Mouse (Mus musculus) heart, embryonic 12.5 days (tissue): ENCODE data around the gene Siah3. TPM values are rescaled to one million over a fixed set of nuclear protein-coding genes. Genes with fewer than 3 reads are reported as not detected.

ENCODE experiments used
- ATAC-seq: fragments of 200-750 bp; cut with Nextera tagmentation; 2 replicates; pipeline ENCODE4 v1.8.0; 2017; ENCODE audit warnings: moderate TSS enrichment, moderate library complexity; ENCODE audit not compliant: insufficient number of reproducible peaks, low FRiP score
- H3K27ac ChIP-seq: fragments of 300-500 bp; sonication (generic); 2 replicates; pipeline ENCODE4 v1.5.1; 2016; ENCODE audit warnings: mild to moderate bottlenecking, moderate library complexity; ENCODE audit not compliant: poor library complexity, severe bottlenecking
- H3K27me3 ChIP-seq: fragments of 300-500 bp; sonication (generic); replicated peaks from 2 replicates; pipeline ENCODE4 v1.6.1; 2016; ENCODE audit warnings: mild to moderate bottlenecking, moderate library complexity
- H3K36me3 ChIP-seq: fragments of 300-500 bp; sonication (generic); 2 replicates; pipeline ENCODE4 v1.6.1; 2016; ENCODE audit warnings: mild to moderate bottlenecking, moderate library complexity
- H3K4me1 ChIP-seq: fragments of 300-500 bp; sonication (generic); replicated peaks from 2 replicates; pipeline ENCODE4 v1.6.1; 2016; ENCODE audit warnings: mild to moderate bottlenecking
- H3K4me2 ChIP-seq: fragments of 300-500 bp; sonication (generic); 2 replicates; pipeline ENCODE4 v1.6.1; 2016; ENCODE audit warnings: mild to moderate bottlenecking, moderate library complexity
- H3K4me3 ChIP-seq: fragments of 300-500 bp; sonication (generic); 2 replicates; pipeline ENCODE4 v1.5.1; 2016; ENCODE audit warnings: mild to moderate bottlenecking
- H3K9ac ChIP-seq: fragments of 300-500 bp; sonication (generic); 2 replicates; pipeline ENCODE4 v1.6.1; 2016; ENCODE audit warnings: mild to moderate bottlenecking, moderate library complexity
- H3K9me3 ChIP-seq: fragments of 300-500 bp; sonication (generic); replicated peaks from 2 replicates; pipeline ENCODE4 v1.6.1; 2016; ENCODE audit warnings: mild to moderate bottlenecking, moderate library complexity
- WGBS: fragments of 180-500 bp; shearing (Covaris S2); methylation state at CpG from one replicate; pipeline ENCODE4 v1.1.7; 2016; 5-methylcytosine and 5-hydroxymethylcytosine counted together
- polyA plus RNA-seq: library from polyadenylated mRNA; unstranded; fragments of >200 nt; fragmentation: Nextera tagmentation; extraction: Ambion mirVana; gene quantifications from 2 replicates; pipeline ENCODE4 v1.2.1, GENCODE M21; 2016

Gene Siah3
- polyA plus RNA-seq, 1 experiment from 2014 or later = not detected

DNA sequence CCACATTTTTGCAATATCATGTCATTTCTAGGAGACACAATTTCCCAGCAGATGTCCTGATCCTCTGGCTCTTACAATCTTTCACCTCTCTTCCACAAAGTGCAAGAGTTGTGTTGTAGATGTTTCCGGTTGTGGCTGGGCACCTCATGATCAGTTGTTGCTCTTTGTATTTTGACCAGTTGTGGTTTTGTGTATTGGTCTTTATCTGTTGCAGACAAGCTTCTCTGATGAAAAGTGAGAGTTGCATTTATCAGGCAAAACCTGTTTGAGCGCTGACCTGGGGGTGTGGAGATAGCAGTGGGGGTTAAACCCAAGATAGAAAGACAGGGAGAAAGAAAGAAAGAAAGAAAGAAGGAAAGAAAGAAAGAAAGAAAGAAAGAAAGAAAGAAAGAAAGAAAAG is 68.9 kb downstream of the Siah3 start:
- H3K9ac ChIP-seq = no peak overlapping the region
- H3K4me1 ChIP-seq = peaks cover 12% of the 10 kb centered on the region; the same call in 1 of the 2 replicates
- H3K4me3 ChIP-seq = no peak overlapping the region
- H3K4me2 ChIP-seq = no peak overlapping the region
- no peak; the same call in 1 of the 2 replicates for ATAC-seq
- no peaks in the 10 kb centered on the region for H3K9me3 ChIP-seq
- H3K27ac ChIP-seq = no peak overlapping the region
- H3K27me3 ChIP-seq = 0 out of 2 replicates have a peak, but pooled peaks cover 10% of the 10 kb centered on the region
- no peaks in the 10 kb centered on the region for H3K36me3 ChIP-seq
- WGBS = 68% methylated on average over 2 of the region's 2 CpGs

DNA sequence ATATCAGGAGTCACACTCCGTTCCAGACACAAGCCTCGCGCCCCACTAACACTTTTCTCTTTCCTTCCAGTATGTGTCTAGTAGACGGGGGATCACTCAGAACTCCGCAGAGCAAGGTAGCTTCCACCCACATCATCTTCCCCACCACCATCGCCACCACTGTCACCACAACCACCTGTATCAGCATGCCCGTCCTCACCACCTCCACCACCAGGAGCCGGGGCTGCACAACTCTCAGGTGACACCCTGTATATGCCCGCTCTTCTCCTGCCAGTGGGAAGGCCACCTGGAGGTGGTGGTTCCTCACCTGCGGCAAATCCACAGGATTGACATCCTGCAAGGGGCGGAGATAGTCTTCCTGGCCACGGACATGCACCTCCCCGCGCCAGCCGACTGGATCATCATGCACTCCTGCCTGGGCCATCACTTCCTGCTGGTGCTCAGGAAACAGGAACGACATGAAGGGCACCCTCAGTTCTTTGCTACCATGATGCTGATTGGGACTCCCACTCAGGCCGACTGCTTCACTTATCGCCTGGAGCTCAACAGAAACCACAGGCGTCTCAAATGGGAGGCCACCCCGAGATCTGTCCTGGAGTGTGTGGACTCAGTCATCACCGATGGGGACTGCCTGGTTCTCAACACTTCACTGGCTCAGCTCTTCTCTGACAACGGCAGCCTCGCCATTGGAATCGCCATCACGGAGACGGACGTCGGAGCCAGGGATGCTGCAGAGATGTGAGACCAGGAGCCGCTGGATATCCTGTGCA is 69.8 kb downstream of the Siah3 start:
- 78% methylated on average over 29 of the region's 29 CpGs for WGBS
- H3K27ac ChIP-seq = no peak overlapping the region

DNA sequence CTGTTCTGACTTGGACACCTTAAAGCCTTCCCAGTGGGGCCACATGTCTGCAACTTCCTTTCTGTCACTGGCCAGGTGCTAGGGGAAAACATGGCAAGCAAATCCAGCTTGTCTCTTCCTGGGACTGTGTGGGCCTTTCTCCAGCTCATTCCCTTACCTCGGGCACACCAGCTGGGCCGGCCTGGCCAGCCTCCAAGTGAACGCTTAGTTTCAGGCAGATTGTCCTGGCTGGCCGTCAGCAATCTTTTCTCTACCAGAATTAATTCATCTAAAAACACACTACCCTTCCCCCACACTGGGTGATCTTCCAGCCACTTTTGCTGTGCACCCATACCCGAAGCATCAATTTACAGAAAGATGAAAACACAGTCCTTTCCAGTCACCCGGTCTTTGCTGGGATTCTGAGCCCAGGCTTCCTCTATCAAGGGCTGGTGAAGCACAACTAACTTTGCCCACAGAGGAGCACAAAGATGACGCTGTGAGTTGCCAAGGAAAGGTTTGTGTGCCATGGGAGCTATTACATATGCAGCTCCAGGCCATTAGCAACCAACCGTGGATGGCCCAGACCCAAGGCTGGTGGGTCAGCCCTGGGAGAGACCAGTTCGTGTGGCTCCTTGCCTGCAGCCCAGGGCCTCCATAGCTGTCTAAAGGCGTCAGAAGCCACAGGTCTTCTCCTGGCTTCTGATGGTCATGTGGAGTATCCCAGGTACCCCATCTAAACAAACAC is 71.8 kb downstream of the Siah3 start:
- Histone ChIP-seq H3K9ac (no peak overlapping the region), H3K4me2 (no peak overlapping the region), H3K9me3 (no peaks in the 10 kb centered on the region), H3K4me3 (no peak overlapping the region), H3K4me1 (peaks cover 20% of the 10 kb centered on the region), H3K27ac (no peak overlapping the region), H3K27me3 (0 out of 2 replicates have a peak, but pooled peaks cover 10% of the 10 kb centered on the region), H3K36me3 (no peaks in the 10 kb centered on the region)
- 64% methylated on average over 10 of the region's 10 CpGs for WGBS
- no peak for ATAC-seq

More for the DNA sequence above, 69.8 kb downstream of the Siah3 start:
- Histone ChIP-seq H3K27me3 (0 out of 2 replicates have a peak, but pooled peaks cover 10% of the 10 kb centered on the region), H3K4me1 (peaks cover 9% of the 10 kb centered on the region; the same call in 1 of the 2 replicates), H3K9ac (no peak overlapping the region), H3K36me3 (no peaks in the 10 kb centered on the region), H3K4me2 (0 out of 2 replicates have a peak overlapping the region, but pooled peaks have one; percentile 17), H3K9me3 (no peaks in the 10 kb centered on the region), H3K4me3 (no peak overlapping the region)
- 0 out of 2 replicates have a peak, but pooled peaks have one; percentile 27 for ATAC-seq

DNA sequence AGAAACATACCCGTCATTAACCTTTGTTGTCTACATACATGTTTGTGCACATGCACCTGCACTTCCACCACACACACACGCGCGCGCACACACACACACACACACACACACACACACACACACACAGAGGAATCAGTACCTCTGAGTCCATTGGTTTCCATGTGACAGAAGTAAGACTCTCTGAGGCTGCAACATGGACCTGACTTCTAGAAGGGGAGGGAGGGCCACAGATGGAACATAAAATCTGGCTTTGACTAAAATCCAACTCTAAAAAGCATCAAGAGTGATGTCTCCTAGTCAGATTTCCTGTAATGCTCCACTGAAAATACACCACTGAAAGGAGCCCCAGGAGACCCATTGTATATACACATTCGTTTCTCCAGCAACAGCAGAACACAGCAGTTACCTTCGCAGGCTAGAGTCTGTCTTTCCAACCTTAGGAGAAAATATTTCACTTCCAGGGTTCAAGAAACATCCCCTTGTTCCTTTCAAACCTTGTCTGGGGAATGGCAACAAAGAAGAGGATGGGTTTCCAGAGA is 75.1 kb downstream of the Siah3 start:
- 80% methylated on average over 7 of the region's 7 CpGs for WGBS
- Histone ChIP-seq H3K4me2 (no peak overlapping the region), H3K36me3 (no peaks in the 10 kb centered on the region), H3K27ac (no peak overlapping the region), H3K4me3 (no peak overlapping the region), H3K27me3 (0 out of 2 replicates have a peak, but pooled peaks cover 5% of the 10 kb centered on the region), H3K9me3 (no peaks in the 10 kb centered on the region), H3K9ac (no peak overlapping the region), H3K4me1 (peaks cover 20% of the 10 kb centered on the region)
- ATAC-seq = no peak

DNA sequence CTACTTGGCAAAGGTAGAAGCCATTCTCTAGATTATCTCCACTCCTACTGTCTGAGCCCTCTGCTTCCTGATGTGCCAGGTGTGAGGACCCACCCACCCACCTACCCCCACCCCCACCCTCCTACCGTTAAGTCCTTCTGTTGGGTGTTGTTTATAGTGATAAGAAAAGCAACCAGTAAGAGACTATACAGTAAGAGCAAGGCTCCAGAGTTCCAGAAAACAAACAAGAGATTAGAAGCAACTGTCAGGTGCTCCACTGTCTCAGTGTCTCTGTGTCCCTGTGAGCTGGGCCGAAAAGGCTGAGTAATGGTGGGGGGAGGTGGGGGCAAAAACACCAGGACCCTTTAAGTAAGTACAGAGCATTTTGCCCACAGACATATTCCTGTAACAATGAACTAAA is 83.4 kb downstream of the Siah3 start:
- Histone ChIP-seq H3K36me3 (no peaks in the 10 kb centered on the region), H3K27ac (no peak overlapping the region), H3K4me3 (no peak overlapping the region), H3K27me3 (no peaks in the 10 kb centered on the region), H3K9ac (no peak overlapping the region), H3K4me1 (peaks cover 21% of the 10 kb centered on the region), H3K4me2 (no peak overlapping the region), H3K9me3 (no peaks in the 10 kb centered on the region)
- ATAC-seq = no peak
- 19% methylated on average over 2 of the region's 2 CpGs for WGBS

DNA sequence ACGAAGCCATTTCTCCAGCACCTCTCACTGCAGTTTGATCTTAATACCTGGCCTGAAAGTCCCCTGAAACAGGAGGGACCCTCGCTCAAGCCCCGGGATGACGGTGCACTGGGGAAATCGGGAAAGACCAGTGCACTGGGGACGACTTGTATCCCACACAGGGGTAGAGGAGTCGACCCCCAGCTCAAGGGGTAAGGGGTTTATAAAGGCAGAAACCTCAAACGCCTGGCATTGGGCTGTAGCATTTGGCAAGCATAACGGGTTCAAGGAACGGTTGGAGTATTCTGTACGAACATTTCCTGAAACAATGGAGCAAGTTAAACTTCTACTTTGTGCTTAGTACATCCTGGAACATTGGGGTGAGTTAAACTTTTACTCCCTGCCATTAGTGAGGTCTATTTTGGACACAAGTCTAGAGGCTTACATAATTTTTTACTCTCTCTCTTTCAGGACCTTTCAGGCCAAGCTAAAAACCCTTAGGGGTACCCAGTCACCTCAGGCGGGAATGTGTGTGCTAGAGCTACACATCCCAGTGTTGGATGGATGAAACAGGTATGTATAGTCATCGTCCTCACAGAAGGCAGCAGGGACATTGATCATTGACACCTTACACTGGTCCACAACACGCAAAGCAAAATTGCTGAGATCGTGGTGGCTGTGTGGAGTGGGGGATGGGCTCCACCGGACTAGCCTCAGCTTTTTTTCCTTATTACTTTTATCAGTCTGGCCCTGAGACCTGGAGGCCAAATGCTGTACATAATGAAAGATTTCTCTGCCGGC is 84.6 kb downstream of the Siah3 start:
- Histone ChIP-seq H3K9me3 (no peaks in the 10 kb centered on the region), H3K4me2 (no peak overlapping the region), H3K4me3 (no peak overlapping the region), H3K4me1 (peaks cover 21% of the 10 kb centered on the region), H3K36me3 (no peaks in the 10 kb centered on the region), H3K27me3 (no peaks in the 10 kb centered on the region), H3K9ac (no peak overlapping the region), H3K27ac (no peak overlapping the region)
- WGBS = 70% methylated on average over 17 of the region's 17 CpGs
- no peak for ATAC-seq

DNA sequence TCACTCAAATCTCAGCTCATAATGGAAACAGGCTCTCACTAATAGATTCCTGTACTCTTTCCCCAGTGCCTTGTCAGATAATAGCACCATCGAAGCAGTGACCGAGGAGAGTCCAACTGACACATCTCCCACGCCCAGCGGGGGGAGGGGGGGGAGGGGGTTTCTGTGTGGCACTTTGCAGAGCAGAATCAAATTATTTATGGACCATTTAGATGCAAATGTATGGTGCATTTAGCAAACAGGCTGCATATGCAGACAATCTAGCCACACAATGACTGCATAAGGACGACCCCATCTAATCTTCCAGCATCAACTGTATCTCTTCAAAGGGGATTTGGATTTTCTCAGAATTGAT is 85.2 kb downstream of the Siah3 start:
- Histone ChIP-seq H3K4me2 (no peak overlapping the region), H3K27ac (no peak overlapping the region), H3K9ac (no peak overlapping the region), H3K27me3 (no peaks in the 10 kb centered on the region), H3K4me1 (peaks cover 20% of the 10 kb centered on the region), H3K36me3 (no peaks in the 10 kb centered on the region), H3K4me3 (no peak overlapping the region), H3K9me3 (no peaks in the 10 kb centered on the region)
- no peak for ATAC-seq
- 21% methylated on average over 5 of the region's 5 CpGs for WGBS

DNA sequence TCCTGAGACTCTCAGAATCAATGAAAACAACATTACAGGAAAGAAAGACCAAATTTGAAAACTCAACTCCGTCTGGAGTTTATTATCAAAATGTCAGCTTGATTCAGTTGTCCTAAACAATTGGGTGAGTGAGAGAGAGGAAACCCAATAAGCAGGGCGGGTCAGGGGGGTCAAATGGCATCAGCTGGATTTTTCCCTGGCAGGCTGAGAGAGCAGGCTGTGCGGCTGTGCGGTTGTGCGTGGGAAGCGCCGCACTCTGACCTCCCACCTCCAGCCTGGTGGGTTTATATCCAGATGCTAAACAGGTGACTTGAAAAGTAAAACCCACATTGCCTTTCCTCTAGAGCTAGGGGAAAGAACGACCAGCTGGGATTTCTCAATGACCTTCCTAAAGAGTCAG is 85.9 kb downstream of the Siah3 start:
- Histone ChIP-seq H3K27me3 (no peaks in the 10 kb centered on the region), H3K36me3 (no peaks in the 10 kb centered on the region), H3K9ac (no peak overlapping the region), H3K4me1 (peaks cover 13% of the 10 kb centered on the region), H3K4me2 (no peak overlapping the region), H3K4me3 (no peak overlapping the region), H3K27ac (no peak overlapping the region), H3K9me3 (no peaks in the 10 kb centered on the region)
- no peak for ATAC-seq
- 43% methylated on average over 8 of the region's 8 CpGs for WGBS

DNA sequence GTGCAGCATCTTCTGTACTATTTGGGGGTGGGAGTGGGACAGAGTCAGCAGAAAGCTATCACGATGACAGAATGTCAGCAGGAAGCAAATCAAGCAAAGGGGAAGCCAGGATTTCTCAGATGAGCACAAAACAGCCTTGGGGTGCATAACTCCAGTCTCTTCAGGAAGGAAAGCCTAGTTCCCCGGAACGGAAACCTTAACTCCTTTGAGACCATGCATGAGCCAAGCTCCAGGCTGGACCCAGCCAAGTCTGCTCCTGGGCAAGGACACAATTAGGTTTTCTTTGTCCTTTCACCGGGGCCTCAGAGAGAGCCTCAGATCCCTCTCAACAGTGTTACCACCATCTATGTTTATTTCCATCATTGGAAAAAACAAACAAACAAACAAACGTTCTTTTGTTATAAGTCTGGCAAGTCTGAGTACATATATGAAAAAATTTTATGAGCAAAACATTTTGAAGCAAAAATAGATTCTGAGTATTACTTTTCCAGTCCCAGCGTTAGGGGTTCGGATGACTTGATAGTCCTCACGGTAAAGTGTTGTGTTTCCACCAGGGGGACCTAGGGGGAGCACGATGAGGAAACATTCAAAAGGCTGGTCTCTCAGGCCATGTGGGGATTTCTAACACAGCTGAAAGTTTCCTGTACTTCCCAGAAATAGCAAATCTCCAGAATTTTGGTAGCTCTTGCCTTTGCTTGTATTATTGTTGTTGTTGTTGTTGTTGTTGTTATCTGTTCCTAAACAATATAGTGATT is 106.0 kb downstream of the Siah3 start:
- ATAC-seq = no peak
- no peak overlapping the region for H3K4me2 ChIP-seq
- H3K36me3 ChIP-seq = no peaks in the 10 kb centered on the region

DNA sequence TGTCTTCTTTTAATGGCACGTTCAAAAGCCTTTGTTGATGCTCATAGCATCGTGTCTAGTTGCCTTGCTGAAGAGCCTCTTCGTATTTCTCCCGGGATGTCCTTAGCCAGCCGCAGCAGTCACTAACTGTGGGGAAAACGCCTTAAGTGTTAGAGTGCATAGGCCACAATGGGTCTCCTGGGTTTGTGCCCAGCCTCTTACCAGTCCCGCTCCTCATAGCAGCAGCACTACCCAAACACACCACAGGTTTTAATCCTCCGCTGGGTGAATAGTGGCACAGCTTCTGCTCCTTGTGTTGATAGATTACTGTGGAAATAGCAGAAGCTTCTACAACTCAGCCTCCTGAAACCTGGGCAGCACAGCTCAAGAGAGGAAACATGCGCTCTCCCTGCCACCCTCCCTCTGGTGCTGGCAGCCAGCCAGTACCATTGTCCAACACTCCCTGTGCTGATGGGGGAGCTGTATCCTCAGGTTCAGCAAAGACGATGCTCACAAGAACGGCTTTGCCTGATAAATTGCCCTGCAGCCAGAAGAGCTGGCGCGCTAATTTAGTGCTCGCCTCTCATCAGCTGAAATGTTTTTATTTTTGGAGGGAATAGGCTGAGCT is 109.9 kb downstream of the Siah3 start:
- no peaks in the 10 kb centered on the region for H3K36me3 ChIP-seq
- H3K4me1 ChIP-seq = peaks cover 14% of the 10 kb centered on the region
- ATAC-seq = peak; percentile 73; the same call in 1 of the 2 replicates
- H3K4me2 ChIP-seq = no peak overlapping the region
- H3K4me3 ChIP-seq = no peak overlapping the region
- 57% methylated on average over 14 of the region's 14 CpGs for whole genome bisulfite sequencing
- H3K27me3 ChIP-seq = peaks cover 14% of the 10 kb centered on the region; the same call in 1 of the 2 replicates
- no peak overlapping the region for H3K27ac ChIP-seq
- no peak overlapping the region for H3K9ac ChIP-seq
- no peaks in the 10 kb centered on the region for H3K9me3 ChIP-seq

More for the DNA sequence above, 106.0 kb downstream of the Siah3 start:
- H3K9ac ChIP-seq = no peak overlapping the region
- peaks cover 14% of the 10 kb centered on the region for H3K4me1 ChIP-seq
- peaks cover 13% of the 10 kb centered on the region; the same call in 1 of the 2 replicates for H3K27me3 ChIP-seq
- H3K4me3 ChIP-seq = no peak overlapping the region
- WGBS = 44% methylated on average over 9 of the region's 9 CpGs
- no peaks in the 10 kb centered on the region for H3K9me3 ChIP-seq
- H3K27ac ChIP-seq = no peak overlapping the region
